Mouse (Mus musculus) C3H10T1/2 (cell line): ENCODE results near the gene Ssr3. TPM values are rescaled to one million over a fixed set of nuclear protein-coding genes. Genes with fewer than 3 reads are reported as not detected.

ENCODE experiments used
- polyA plus RNA-seq, 2 experiments: library from polyadenylated mRNA; unstranded; fragments of >200 nt; fragmentation: generic; extraction: Trizol; gene quantifications; one replicate each; pipeline ENCODE4 v1.2.1; 2012; ENCODE audit warnings: missing spikeins in 2 of 2

Gene Ssr3
- polyA plus RNA-seq, result 10 to 100 TPM in 1 of 2 experiments, 1 to 10 TPM in 1; 6.6 to 50.4 TPM

GRCm38 (mm10) chr3:65392421-65392817, at the start of gene Ssr3:
Gene Ssr3 (minus strand): TSS chr3:65392623.

Other genes starting within 250 kb of the Ssr3 start
- gene Tiparp, start 135.8 kb upstream of the Ssr3 start, polyA plus RNA-seq, result 1 to 10 TPM in 1 of 2 experiments, under 1 TPM in 1; 0.30 to 2.3 TPM